Mouse (Mus musculus) limb, embryonic 13.5 days (tissue): ENCODE data around the gene Lims1. TPM values are rescaled to one million over a fixed set of nuclear protein-coding genes. Genes with fewer than 3 reads are reported as not detected.

Source experiments
- ATAC-seq: fragments of 200-750 bp; cut with Nextera tagmentation; 2 replicates; pipeline ENCODE4 v1.8.0; 2017; ENCODE audit warnings: low read depth, moderate number of reproducible peaks, moderate TSS enrichment; ENCODE audit not compliant: low FRiP score
- H3K27ac ChIP-seq: fragments of 300-500 bp; sonication (generic); 2 replicates; pipeline ENCODE4 v1.5.1; 2015; ENCODE audit warnings: inconsistent platforms, mild to moderate bottlenecking, moderate library complexity
- H3K27me3 ChIP-seq: fragments of 300-500 bp; sonication (generic); 2 replicates; pipeline ENCODE4 v1.6.1; 2015; ENCODE audit warnings: mild to moderate bottlenecking, inconsistent platforms
- H3K36me3 ChIP-seq: fragments of 300-500 bp; sonication (generic); 2 replicates; pipeline ENCODE4 v1.6.1; 2015; ENCODE audit warnings: inconsistent platforms, mild to moderate bottlenecking, moderate library complexity
- H3K4me1 ChIP-seq: fragments of 300-500 bp; sonication (generic); 2 replicates; pipeline ENCODE4 v1.6.1; 2015; ENCODE audit warnings: inconsistent platforms
- H3K4me2 ChIP-seq: fragments of 300-500 bp; sonication (generic); replicated peaks from 2 replicates; pipeline ENCODE4 v1.6.1; 2015; ENCODE audit warnings: inconsistent platforms, mild to moderate bottlenecking, moderate library complexity
- H3K4me3 ChIP-seq: fragments of 300-500 bp; sonication (generic); 2 replicates; pipeline ENCODE4 v1.5.1; 2015; ENCODE audit warnings: moderate library complexity, mild to moderate bottlenecking, inconsistent platforms
- H3K9ac ChIP-seq: fragments of 300-500 bp; sonication (generic); 2 replicates; pipeline ENCODE4 v1.6.1; 2015; ENCODE audit warnings: mild to moderate bottlenecking, inconsistent platforms
- H3K9me3 ChIP-seq: fragments of 300-500 bp; sonication (generic); 2 replicates; pipeline ENCODE4 v1.6.1; 2016; ENCODE audit warnings: inconsistent platforms
- WGBS: fragments of 180-500 bp; shearing (Covaris S2); methylation state at CpG from one replicate; pipeline ENCODE4 v1.1.7; 2015; 5-methylcytosine and 5-hydroxymethylcytosine counted together
- polyA plus RNA-seq: library from polyadenylated mRNA; unstranded; fragments of >200 nt; fragmentation: Nextera tagmentation; extraction: Ambion mirVana; gene quantifications from 2 replicates; pipeline ENCODE4 v1.2.1, GENCODE M21; 2015

Lims1 gene
- polyA plus RNA-seq, result 141 and 147 TPM in 2 replicates

DNA sequence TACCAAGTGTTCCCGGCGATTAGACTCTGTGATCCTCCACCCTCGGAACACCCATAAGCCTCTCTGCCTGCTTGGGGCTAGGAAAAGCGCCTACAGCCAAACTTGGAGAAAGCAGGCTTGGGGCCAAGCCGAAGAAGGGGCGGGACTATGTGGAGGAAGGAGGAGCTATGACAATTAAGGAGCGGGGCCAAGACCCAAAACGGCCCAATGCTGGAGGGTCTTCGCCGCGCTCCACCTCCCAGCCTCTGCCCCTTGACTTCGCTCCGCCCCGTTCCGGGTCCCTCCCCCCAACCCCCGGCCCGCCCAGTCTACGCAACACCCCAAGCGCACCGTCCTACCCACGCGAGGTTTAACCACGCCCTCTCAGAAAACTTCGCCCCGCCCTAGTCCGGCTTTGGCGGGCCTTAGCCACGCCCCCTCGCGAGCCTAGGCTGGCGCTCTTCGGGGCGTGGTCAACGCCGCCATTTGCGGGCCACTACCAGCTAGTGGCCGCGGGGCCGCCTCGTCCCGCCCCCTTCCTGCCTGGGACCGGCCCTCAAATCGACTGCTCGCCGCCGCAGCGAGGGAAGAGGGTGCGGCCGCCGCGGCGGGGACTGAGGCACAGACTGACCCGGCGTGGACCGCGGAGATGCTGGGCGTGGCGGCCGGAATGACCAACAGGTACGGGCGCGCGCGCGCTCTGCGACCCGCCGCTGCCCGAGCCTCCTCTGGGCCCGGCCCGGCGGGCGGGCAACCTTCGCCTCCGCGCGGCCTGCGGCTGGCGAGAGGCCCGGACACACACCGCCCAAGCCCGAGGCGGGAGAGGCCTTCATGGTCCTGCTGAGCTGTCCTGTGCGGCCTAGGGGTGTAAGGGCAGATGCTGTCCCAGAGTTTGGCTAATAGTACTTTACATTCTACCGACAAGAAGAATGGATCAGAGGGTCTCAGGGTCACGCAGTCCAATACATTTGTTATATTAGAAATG lies at the start of gene Lims1:
Gene Lims1 (plus strand): TSS at position 439 of the 964 bp plus-strand sequence.
- peak within 1 kb of the TSS; percentile 87 for H3K4me3 ChIP-seq
- ATAC-seq, result peak; percentile 100
- peak within 1 kb of the TSS; percentile 81 for H3K27ac ChIP-seq
- peak within 1 kb of the TSS; percentile 87 for H3K9ac ChIP-seq
- WGBS, result under 1% methylated on average over 78 of the region's 86 CpGs
- H3K36me3 ChIP-seq, result no peaks in the 10 kb centered on the region
- no peaks in the 10 kb centered on the region for H3K27me3 ChIP-seq
- H3K9me3 ChIP-seq, result no peaks in the 10 kb centered on the region
- H3K4me1 ChIP-seq, result peaks cover 24% of the 10 kb centered on the region
- H3K4me2 ChIP-seq, result peak within 1 kb of the TSS; percentile 64

DNA sequence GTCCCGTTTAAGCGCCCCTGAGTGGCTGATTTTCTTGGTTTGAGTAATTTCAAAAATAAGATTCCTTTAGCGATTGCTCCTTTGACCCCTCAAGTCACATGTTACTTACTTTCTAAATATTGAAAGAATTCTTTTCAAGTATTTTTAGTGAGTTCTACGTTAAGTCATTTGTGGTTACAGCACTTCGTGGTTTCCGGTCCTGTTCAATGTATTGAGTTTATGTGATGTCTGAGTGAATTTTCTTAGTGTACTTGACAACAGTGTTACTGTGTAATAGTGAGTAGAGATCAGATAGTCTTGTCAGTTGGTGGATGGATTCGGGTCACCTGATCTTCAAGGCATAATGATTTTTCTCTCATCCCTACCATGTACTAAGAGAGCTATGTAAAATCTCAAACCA lies 41.0 kb upstream of the Lims1 start:
- Histone ChIP-seq H3K4me1 (no peaks in the 10 kb centered on the region), H3K27ac (no peak overlapping the region), H3K9ac (no peak overlapping the region), H3K36me3 (peaks cover 70% of the 10 kb centered on the region), H3K27me3 (no peaks in the 10 kb centered on the region), H3K4me2 (no peak overlapping the region), H3K4me3 (no peak overlapping the region), H3K9me3 (no peaks in the 10 kb centered on the region)
- no peak for ATAC-seq
- 83% methylated on average over 7 of the region's 7 CpGs for WGBS

DNA sequence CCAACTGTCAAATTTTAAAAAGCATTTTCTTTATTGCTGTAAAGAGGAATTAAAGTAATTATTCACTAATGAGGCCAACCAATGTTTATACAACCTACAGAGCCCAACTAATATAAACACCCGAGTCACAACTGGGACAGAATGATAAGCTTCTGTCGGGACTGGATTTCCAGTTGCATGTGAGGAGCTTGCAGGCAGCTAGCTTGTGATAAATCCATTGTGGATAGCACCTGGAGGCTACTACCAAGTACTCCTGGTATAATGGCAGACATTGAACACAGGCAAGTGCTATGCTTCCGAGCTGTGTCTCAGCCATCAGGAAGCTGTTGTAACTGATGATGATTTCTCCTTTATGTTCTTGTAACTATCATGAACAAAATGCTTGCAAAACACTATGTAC lies 32.5 kb upstream of the Lims1 start:
- no peak for ATAC-seq
- Histone ChIP-seq H3K4me1 (no peaks in the 10 kb centered on the region), H3K36me3 (peaks cover 86% of the 10 kb centered on the region), H3K27me3 (no peaks in the 10 kb centered on the region), H3K27ac (no peak overlapping the region), H3K9ac (no peak overlapping the region), H3K4me3 (no peak overlapping the region), H3K4me2 (no peak overlapping the region), H3K9me3 (no peaks in the 10 kb centered on the region)
- WGBS, result 77% methylated on average over 3 of the region's 3 CpGs

DNA sequence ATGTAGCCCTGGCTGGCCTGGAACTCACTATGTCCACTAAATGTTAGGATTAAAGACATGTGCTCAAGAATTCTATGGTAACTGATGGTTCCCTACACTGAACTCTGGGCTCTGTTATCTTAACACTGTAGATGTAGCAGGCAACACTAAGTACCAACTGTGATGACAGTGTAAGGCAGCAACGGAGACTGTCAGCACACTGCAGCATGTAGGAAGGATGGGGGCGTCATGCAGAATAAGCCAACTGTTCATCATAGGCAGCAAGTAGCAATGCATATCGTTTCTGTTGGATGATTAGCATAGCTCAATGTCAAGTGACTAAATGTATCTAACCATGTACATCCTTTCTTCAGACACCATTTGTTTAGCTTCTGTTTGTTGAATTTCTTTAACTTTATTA lies 29.0 kb upstream of the Lims1 start:
- Histone ChIP-seq H3K9me3 (no peaks in the 10 kb centered on the region), H3K4me3 (no peak overlapping the region), H3K9ac (no peak overlapping the region), H3K27me3 (no peaks in the 10 kb centered on the region), H3K27ac (no peak overlapping the region), H3K4me2 (no peak overlapping the region), H3K4me1 (no peaks in the 10 kb centered on the region), H3K36me3 (peaks cover 91% of the 10 kb centered on the region)
- 91% methylated on average over 3 of the region's 3 CpGs for WGBS
- ATAC-seq, result no peak

DNA sequence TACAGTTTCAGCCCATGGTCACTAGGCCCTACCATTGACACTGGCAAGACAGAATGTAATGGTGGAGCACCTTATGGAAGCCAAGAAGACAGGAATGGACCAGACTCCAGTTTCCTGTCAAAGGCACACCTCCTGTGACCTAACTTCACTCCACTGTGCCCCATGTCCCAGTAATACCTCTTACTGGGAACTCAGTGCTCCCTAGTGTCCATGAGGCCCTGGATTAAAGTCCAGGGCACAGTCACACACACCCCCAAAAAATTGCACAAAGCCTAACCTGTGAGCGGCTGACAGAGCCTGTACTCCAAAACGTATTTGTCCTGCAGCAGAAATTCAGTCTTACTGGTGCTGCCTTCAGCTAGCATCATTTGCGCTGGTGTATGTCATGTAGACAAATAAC lies 27.7 kb upstream of the Lims1 start:
- no peak overlapping the region for H3K4me2 ChIP-seq
- no peak overlapping the region for H3K9ac ChIP-seq
- no peak overlapping the region for H3K4me3 ChIP-seq
- WGBS, result 92% methylated on average over 3 of the region's 3 CpGs
- H3K36me3 ChIP-seq, result peaks cover 92% of the 10 kb centered on the region
- H3K27ac ChIP-seq, result no peak overlapping the region
- ATAC-seq, result no peak
- H3K4me1 ChIP-seq, result no peaks in the 10 kb centered on the region
- H3K27me3 ChIP-seq, result no peaks in the 10 kb centered on the region
- H3K9me3 ChIP-seq, result no peaks in the 10 kb centered on the region

GRCm38 (mm10) chr10:58304996-58305395 lies 18.3 kb upstream of the Lims1 start:
- WGBS, result 95% methylated on average over 7 of the region's 7 CpGs
- H3K9me3 ChIP-seq, result no peaks in the 10 kb centered on the region
- H3K9ac ChIP-seq, result no peak overlapping the region
- no peaks in the 10 kb centered on the region for H3K4me1 ChIP-seq
- H3K4me2 ChIP-seq, result no peak overlapping the region
- H3K27me3 ChIP-seq, result no peaks in the 10 kb centered on the region
- H3K4me3 ChIP-seq, result no peak overlapping the region
- peaks cover 66% of the 10 kb centered on the region for H3K36me3 ChIP-seq
- no peak for ATAC-seq
- H3K27ac ChIP-seq, result no peak overlapping the region

DNA sequence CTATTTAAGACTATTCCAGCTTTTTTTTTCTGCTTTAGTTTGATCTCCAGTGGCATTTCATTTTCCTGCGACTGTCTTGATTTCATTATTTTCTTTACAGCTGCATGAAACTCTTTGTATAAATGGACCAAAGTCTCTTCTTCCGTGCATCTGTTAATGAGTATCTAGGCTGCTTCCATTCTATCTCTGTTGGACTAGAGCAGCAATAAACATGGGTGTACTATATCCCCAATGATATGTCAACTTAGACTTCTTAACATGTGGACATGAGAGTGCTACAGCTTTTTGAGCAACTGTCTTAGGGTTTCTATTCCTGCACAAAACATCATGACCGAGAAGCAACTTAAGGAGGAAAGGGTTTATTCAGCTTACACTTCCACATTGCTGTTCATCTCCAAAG lies 16.4 kb upstream of the Lims1 start:
- no peak overlapping the region for H3K9ac ChIP-seq
- 94% methylated on average over 3 of the region's 3 CpGs for WGBS
- H3K4me2 ChIP-seq, result no peak overlapping the region
- no peaks in the 10 kb centered on the region for H3K4me1 ChIP-seq
- H3K4me3 ChIP-seq, result no peak overlapping the region
- H3K27ac ChIP-seq, result no peak overlapping the region
- no peaks in the 10 kb centered on the region for H3K9me3 ChIP-seq
- H3K36me3 ChIP-seq, result peaks cover 67% of the 10 kb centered on the region
- no peak for ATAC-seq
- no peaks in the 10 kb centered on the region for H3K27me3 ChIP-seq

- Histone ChIP-seq H3K27ac (no peak overlapping the region), H3K9me3 (peaks cover 5% of the 10 kb centered on the region), H3K9ac (no peak overlapping the region), H3K36me3 (peaks cover 64% of the 10 kb centered on the region), H3K27me3 (no peaks in the 10 kb centered on the region), H3K4me2 (no peak overlapping the region), H3K4me1 (no peaks in the 10 kb centered on the region), H3K4me3 (no peak overlapping the region)
- WGBS, result 84% methylated on average over 1 of the region's 1 CpGs
- no peak for ATAC-seq
Measured at GRCm38 (mm10) chr10:58310791-58311190, 12.5 kb upstream of the Lims1 start.

GRCm38 (mm10) chr10:58312887-58313286 lies 10.4 kb upstream of the Lims1 start:
- WGBS, result 92% methylated on average over 5 of the region's 5 CpGs
- Histone ChIP-seq H3K4me1 (no peaks in the 10 kb centered on the region), H3K27ac (no peak overlapping the region), H3K27me3 (no peaks in the 10 kb centered on the region), H3K9ac (no peak overlapping the region), H3K36me3 (peaks cover 49% of the 10 kb centered on the region), H3K4me2 (no peak overlapping the region), H3K9me3 (peaks cover 5% of the 10 kb centered on the region), H3K4me3 (no peak overlapping the region)
- ATAC-seq, result no peak

- Histone ChIP-seq H3K36me3 (no peaks in the 10 kb centered on the region), H3K27ac (no peak overlapping the region), H3K4me3 (no peak overlapping the region), H3K4me1 (peaks cover 13% of the 10 kb centered on the region), H3K27me3 (no peaks in the 10 kb centered on the region), H3K4me2 (no peak overlapping the region), H3K9me3 (no peaks in the 10 kb centered on the region), H3K9ac (no peak overlapping the region)
- WGBS, result 85% methylated on average over 3 of the region's 3 CpGs
- ATAC-seq, result no peak
Measured at GRCm38 (mm10) chr10:58320881-58321280, 2.4 kb upstream of the Lims1 start.

DNA sequence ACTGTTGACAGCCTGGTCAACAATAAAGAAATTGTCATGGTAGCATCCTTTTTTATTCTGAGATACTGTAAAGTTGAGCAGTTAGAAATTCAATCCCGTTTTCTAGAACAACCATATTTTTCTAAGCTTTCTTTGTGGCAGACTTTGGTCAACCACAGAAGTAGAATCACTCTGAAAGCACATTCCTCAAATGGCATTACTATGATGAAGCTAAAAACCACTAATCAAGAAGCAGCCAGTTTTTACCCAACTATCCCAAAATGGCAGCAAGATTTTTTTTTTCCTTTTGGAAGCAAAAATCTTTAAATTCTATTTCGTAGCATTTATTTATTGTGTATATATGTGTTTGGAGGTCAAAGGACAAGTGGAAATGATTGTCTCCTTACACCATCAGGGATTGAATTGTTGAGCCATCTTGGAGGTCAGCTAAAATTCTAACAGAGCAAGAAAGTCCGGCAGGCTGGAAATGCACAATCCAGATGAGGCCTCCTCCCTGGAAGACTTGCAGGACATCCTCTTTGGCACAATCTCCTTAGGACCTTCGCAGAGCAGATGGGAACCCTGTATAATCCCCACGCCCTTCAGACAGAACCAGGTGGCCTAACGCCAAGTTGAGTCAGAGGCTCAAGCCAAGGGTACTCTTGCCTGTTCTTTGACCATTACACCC lies 772 bp upstream of the Lims1 start:
- WGBS, result 34% methylated on average over 6 of the region's 6 CpGs
- H3K4me1 ChIP-seq, result peaks cover 24% of the 10 kb centered on the region
- no peaks in the 10 kb centered on the region for H3K27me3 ChIP-seq
- peak overlapping the region; percentile 79; the same call in 1 of the 2 replicates for H3K27ac ChIP-seq
- peak overlapping the region; percentile 64 for H3K4me2 ChIP-seq
- H3K9me3 ChIP-seq, result no peaks in the 10 kb centered on the region
- peak overlapping the region; percentile 87 for H3K4me3 ChIP-seq
- peak overlapping the region; percentile 58; the same call in 1 of the 2 replicates for H3K9ac ChIP-seq
- no peak for ATAC-seq
- no peaks in the 10 kb centered on the region for H3K36me3 ChIP-seq

- no peak overlapping the region for H3K27ac ChIP-seq
- no peak overlapping the region for H3K4me3 ChIP-seq
- H3K4me1 ChIP-seq, result peaks cover 24% of the 10 kb centered on the region
- no peaks in the 10 kb centered on the region; the same call in 1 of the 2 replicates for H3K36me3 ChIP-seq
- ATAC-seq, result no peak
- 48% methylated on average over 3 of the region's 3 CpGs for WGBS
- H3K27me3 ChIP-seq, result no peaks in the 10 kb centered on the region
- H3K4me2 ChIP-seq, result peak overlapping the region; percentile 23; the same call in 1 of the 2 replicates
- H3K9me3 ChIP-seq, result no peaks in the 10 kb centered on the region
- H3K9ac ChIP-seq, result no peak overlapping the region
Measured at GRCm38 (mm10) chr10:58326271-58326670, 3.0 kb downstream of the Lims1 start.
